Mouse (Mus musculus): Measurements from ENCODE around the gene Ube2l6.

- TF ChIP-seq CTCF (IDR thresholded peaks at IDR 0.05; ENCODE audit: low read depth, low read length) (no peak), POLR2A (IDR thresholded peaks at IDR 0.05; ENCODE audit: extremely low read depth, insufficient read depth, low read length) (no peak)
Observed at GRCm38 (mm10) chr2:84823237-84823636, 24.6 kb downstream of the Ube2l6 start.
